Mouse (Mus musculus) gastrocnemius, postnatal 25 days (tissue): Measurements from ENCODE around the gene Serpinh1. TPM values are rescaled to one million over a fixed set of nuclear protein-coding genes. Genes with fewer than 3 reads are reported as not detected.
"Not testable (repeated sequence)": the region's sequence is repeated elsewhere in the genome, so short reads cannot be mapped to it uniquely, and the experiment has no call there.

Experiments used
- DNase-seq: peaks from one replicate; pipeline ENCODE4 v3.0.0; 2022
- total RNA-seq, 2 experiments: library from RNA; stranded (reverse); gene quantifications; 1 replicate in 1 of 2; 2 replicates in 1 of 2; pipeline ENCODE4 v1.2.3; 2021

Serpinh1 gene
- total RNA-seq, 2 experiments from 2014 or later: 123 to 166 TPM

- DNase-seq: no peak
Observed at GRCm38 (mm10) chr7:99375455-99375854, 22.4 kb upstream of the Serpinh1 start.

GRCm38 (mm10) chr7:99374325-99374724 is 21.3 kb upstream of the Serpinh1 start:
- DNase-seq: not testable (repeated sequence)

GRCm38 (mm10) chr7:99366716-99367115 is 13.7 kb upstream of the Serpinh1 start:
- no peak for DNase-seq

- peak; percentile 38 for DNase-seq
Observed at GRCm38 (mm10) chr7:99365069-99365468, 12.0 kb upstream of the Serpinh1 start.

- DNase-seq: no peak
Observed at GRCm38 (mm10) chr7:99362137-99362536, 9.1 kb upstream of the Serpinh1 start.

GRCm38 (mm10) chr7:99360803-99361414 is 7.9 kb upstream of the Serpinh1 start:
- no peak for DNase-seq

GRCm38 (mm10) chr7:99360021-99360802 is 7.2 kb upstream of the Serpinh1 start:
- DNase-seq: peak; percentile 95

- DNase-seq: no peak
Observed at GRCm38 (mm10) chr7:99358371-99358770, 5.3 kb upstream of the Serpinh1 start.

GRCm38 (mm10) chr7:99357201-99357600 is 4.2 kb upstream of the Serpinh1 start:
- no peak for DNase-seq

GRCm38 (mm10) chr7:99356244-99356930 is 3.3 kb upstream of the Serpinh1 start:
- peak; percentile 65 for DNase-seq

- DNase-seq: peak; percentile 80
Observed at GRCm38 (mm10) chr7:99355731-99356131, 2.7 kb upstream of the Serpinh1 start.

GRCm38 (mm10) chr7:99351802-99352517 is 1.1 kb downstream of the Serpinh1 start:
- peak; percentile 22 for DNase-seq

- peak; percentile 49 for DNase-seq
Observed at GRCm38 (mm10) chr7:99351104-99351801, 1.8 kb downstream of the Serpinh1 start.

- DNase-seq: no peak
Observed at GRCm38 (mm10) chr7:99349782-99350720, 3.0 kb downstream of the Serpinh1 start.

- no peak for DNase-seq
Observed at GRCm38 (mm10) chr7:99348883-99349282, 4.2 kb downstream of the Serpinh1 start.

- no peak for DNase-seq
Observed at GRCm38 (mm10) chr7:99347268-99347667, 5.8 kb downstream of the Serpinh1 start.

- DNase-seq: no peak
Observed at GRCm38 (mm10) chr7:99343577-99343976, 9.5 kb downstream of the Serpinh1 start.

GRCm38 (mm10) chr7:99340736-99341135 is 12.3 kb downstream of the Serpinh1 start:
- no peak for DNase-seq

GRCm38 (mm10) chr7:99332774-99333480 is 20.1 kb downstream of the Serpinh1 start:
- DNase-seq: peak; percentile 61

- DNase-seq: no peak
Observed at GRCm38 (mm10) chr7:99330012-99330411, 23.0 kb downstream of the Serpinh1 start.
